Mouse (Mus musculus): ENCODE data around the gene Zbtb2.

- no peak for TF ChIP-seq CTCF (IDR thresholded peaks at IDR 0.05; ENCODE audit: insufficient read depth, low read depth, low read length)
- TF ChIP-seq POLR2A (IDR thresholded peaks at IDR 0.05; ENCODE audit: insufficient read depth, low read depth, low read length): no peak
Observed at GRCm38 (mm10) chr10:4376461-4376860, 11.4 kb downstream of the Zbtb2 start.

Measured in olfactory bulb, adult 2 months (tissue).